Mouse (Mus musculus): ENCODE results near the gene Krtap5-1. TPM values are rescaled to one million over a fixed set of nuclear protein-coding genes. Genes with fewer than 3 reads are reported as not detected.
"Not testable (repeated sequence)": the region's sequence is repeated elsewhere in the genome, so short reads cannot be mapped to it uniquely, and the experiment has no call there.

Krtap5-1 gene
- polyA plus RNA-seq, 1 experiment from 2014 or later, result not detected

GRCm38 (mm10) chr7:142303249-142303648, 6.3 kb upstream of the Krtap5-1 start, which contains the start of gene Krtap5-4:
TSS of gene Krtap5-4 (plus strand) at chr7:142303549.
- Histone ChIP-seq H3K9ac (no peak within 1 kb of the TSS), H3K27ac (ENCODE audit: poor library complexity, severe bottlenecking) (no peak within 1 kb of the TSS), H3K36me3 (no peaks in the 10 kb centered on the region), H3K4me3 (no peak within 1 kb of the TSS), H3K9me3 (replicated peaks) (no peaks in the 10 kb centered on the region), H3K4me2 (no peak within 1 kb of the TSS), H3K4me1 (replicated peaks) (peaks cover 6% of the 10 kb centered on the region), H3K27me3 (replicated peaks) (no peaks in the 10 kb centered on the region)
- ATAC-seq (ENCODE audit: insufficient number of reproducible peaks, low FRiP score), result no peak
- WGBS, result 39% methylated on average over 3 of the region's 3 CpGs

DNA sequence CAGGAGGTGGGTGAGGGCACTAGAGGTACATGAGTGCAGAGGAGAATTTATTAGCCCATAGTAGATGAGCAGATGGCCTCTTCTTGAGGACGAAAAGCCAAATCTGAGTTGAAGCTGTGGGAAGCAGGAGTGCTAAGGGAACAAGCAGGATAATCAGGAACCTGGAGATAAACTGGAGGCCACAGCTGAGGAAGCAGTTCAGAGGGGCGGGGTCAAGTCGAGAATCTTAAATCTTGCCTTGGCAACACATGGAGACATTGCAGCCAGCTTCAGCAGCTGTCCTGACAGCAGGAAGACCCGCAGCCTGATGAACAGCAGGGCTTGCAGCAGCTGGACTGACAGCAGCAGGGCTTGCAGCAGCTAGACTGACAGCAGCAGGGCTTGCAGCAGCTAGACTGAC, 810 bp downstream of the Krtap5-1 start:
- not testable (repeated sequence) for H3K9me3 ChIP-seq (replicated peaks); H3K27me3 ChIP-seq (replicated peaks); ATAC-seq (ENCODE audit: insufficient number of reproducible peaks, low FRiP score); H3K9ac ChIP-seq; H3K27ac ChIP-seq (ENCODE audit: poor library complexity, severe bottlenecking); H3K36me3 ChIP-seq; H3K4me2 ChIP-seq; H3K4me3 ChIP-seq
- peaks cover 29% of the 10 kb centered on the region for H3K4me1 ChIP-seq (replicated peaks)
- 14% methylated on average over 4 of the region's 4 CpGs for WGBS

DNA sequence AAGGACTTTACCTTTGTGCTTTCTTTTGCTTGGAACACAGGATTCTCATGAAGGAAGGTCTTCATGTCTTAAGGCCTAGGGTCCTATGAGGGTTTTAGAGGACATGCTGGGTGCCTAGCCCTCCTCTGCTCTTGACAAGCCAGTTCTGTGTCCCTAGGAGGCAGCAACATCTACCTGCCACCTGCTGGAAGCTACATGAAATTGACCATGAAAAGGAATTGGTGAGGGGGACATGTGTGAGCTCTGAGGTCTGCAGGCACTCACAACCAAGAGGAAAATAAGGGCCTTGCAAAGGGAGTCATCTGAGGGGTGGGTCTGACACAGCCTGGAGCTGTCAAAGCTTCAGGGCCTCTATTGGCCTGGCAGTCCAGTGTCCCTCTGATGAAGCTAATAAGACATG, 1.5 kb downstream of the Krtap5-1 start:
- no peaks in the 10 kb centered on the region for H3K36me3 ChIP-seq
- H3K9me3 ChIP-seq (replicated peaks), result no peaks in the 10 kb centered on the region
- H3K27ac ChIP-seq (ENCODE audit: poor library complexity, severe bottlenecking), result no peak overlapping the region
- no peaks in the 10 kb centered on the region for H3K27me3 ChIP-seq (replicated peaks)
- H3K9ac ChIP-seq, result peak overlapping the region; percentile 10; the same call in 1 of the 2 replicates
- no peak for ATAC-seq (ENCODE audit: insufficient number of reproducible peaks, low FRiP score)
- peaks cover 29% of the 10 kb centered on the region for H3K4me1 ChIP-seq (replicated peaks)
- H3K4me3 ChIP-seq, result no peak overlapping the region
- H3K4me2 ChIP-seq, result no peak overlapping the region

- H3K27me3 ChIP-seq (replicated peaks); H3K27ac ChIP-seq (ENCODE audit: poor library complexity, severe bottlenecking); H3K9me3 ChIP-seq (replicated peaks); H3K4me2 ChIP-seq; H3K9ac ChIP-seq; H3K36me3 ChIP-seq; H3K4me3 ChIP-seq; ATAC-seq (ENCODE audit: insufficient number of reproducible peaks, low FRiP score): not testable (repeated sequence)
- 5% methylated on average over 2 of the region's 2 CpGs for WGBS
- H3K4me1 ChIP-seq (replicated peaks), result peaks cover 25% of the 10 kb centered on the region
Observed at GRCm38 (mm10) chr7:142293851-142294250, 3.1 kb downstream of the Krtap5-1 start.

DNA sequence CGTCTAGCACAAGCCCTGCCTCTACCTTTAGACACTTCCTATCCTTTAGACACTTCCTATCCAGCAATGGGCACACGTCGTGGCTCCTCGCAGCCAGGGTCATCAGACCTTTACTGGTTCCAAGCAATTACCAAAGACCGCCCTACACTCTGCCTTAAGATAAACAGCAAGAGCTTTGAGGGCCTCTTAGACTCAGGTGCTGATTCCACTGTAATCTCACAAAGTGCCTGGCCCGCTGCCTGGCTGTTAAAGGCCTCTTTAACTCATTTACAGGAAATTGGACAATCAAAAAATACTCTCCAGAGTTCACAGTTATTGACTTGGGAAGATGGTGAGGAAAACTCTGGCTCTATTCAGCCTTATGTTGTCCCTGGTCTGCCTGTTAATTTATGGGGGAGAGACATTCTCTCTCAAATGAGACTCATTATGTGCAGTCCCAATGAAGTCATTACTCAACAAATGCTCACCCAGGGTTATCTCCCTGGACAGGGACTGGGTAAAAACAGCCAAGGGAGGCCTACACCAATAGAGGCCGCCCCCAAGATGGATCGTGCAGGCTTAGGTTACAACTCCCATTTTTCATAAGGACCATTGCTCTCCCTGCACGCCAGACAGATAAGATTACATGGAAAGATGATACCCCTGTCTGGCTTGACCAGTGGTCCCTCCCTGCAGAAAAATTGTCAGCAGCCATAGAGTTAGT, 10.9 kb downstream of the Krtap5-1 start:
- H3K27ac ChIP-seq (ENCODE audit: poor library complexity, severe bottlenecking); H3K9me3 ChIP-seq (replicated peaks); H3K9ac ChIP-seq; H3K4me3 ChIP-seq; H3K4me2 ChIP-seq; H3K36me3 ChIP-seq; H3K27me3 ChIP-seq (replicated peaks); ATAC-seq (ENCODE audit: insufficient number of reproducible peaks, low FRiP score): not testable (repeated sequence)
- WGBS, result 44% methylated on average over 9 of the region's 9 CpGs
- peaks cover 25% of the 10 kb centered on the region for H3K4me1 ChIP-seq (replicated peaks)

- Histone ChIP-seq H3K9me3 (replicated peaks) (no peaks in the 10 kb centered on the region), H3K27me3 (replicated peaks) (0 out of 2 replicates have a peak, but pooled peaks cover 3% of the 10 kb centered on the region), H3K4me2 (peak overlapping the region; percentile 94), H3K36me3 (no peaks in the 10 kb centered on the region), H3K4me1 (replicated peaks) (peaks cover 25% of the 10 kb centered on the region), H3K9ac (peak overlapping the region; percentile 78; the same call in 1 of the 2 replicates), H3K4me3 (peak overlapping the region; percentile 62), H3K27ac (ENCODE audit: poor library complexity, severe bottlenecking) (no peak overlapping the region; the same call in 1 of the 2 replicates)
- WGBS, result 24% methylated on average over 23 of the region's 23 CpGs
- ATAC-seq (ENCODE audit: insufficient number of reproducible peaks, low FRiP score), result peak; percentile 63
Observed at GRCm38 (mm10) chr7:142285130-142285835, 11.6 kb downstream of the Krtap5-1 start.

DNA sequence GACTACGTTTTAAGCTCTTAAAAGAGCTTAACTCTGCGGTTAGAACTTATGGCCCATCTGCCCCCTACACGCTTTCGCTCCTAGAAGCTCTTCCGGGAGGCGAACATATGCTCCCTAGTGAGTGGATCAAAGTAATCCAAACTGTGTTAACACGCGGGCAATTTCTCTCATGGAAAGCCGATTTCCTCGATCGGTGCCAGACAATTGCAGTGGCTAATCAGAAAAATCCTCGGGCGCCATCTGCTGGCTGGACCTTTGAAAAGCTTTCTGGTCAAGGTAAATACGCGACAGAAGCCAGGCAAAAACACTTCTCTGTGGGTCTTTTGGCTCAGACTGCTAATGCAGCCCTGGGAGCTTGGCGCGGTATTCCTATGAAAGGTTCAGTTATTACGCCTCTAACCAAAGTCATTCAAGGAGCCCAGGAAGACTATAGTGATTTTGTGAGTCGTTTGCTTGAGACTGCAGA, 12.3 kb downstream of the Krtap5-1 start:
- peaks cover 25% of the 10 kb centered on the region for H3K4me1 ChIP-seq (replicated peaks)
- H3K27me3 ChIP-seq (replicated peaks), result 0 out of 2 replicates have a peak, but pooled peaks cover 3% of the 10 kb centered on the region
- peak overlapping the region; percentile 86 for H3K27ac ChIP-seq (ENCODE audit: poor library complexity, severe bottlenecking)
- peak overlapping the region; percentile 62 for H3K4me3 ChIP-seq
- ATAC-seq (ENCODE audit: insufficient number of reproducible peaks, low FRiP score), result peak; percentile 69
- H3K4me2 ChIP-seq, result peak overlapping the region; percentile 94
- no peaks in the 10 kb centered on the region for H3K36me3 ChIP-seq
- peak overlapping the region; percentile 78 for H3K9ac ChIP-seq
- under 1% methylated on average over 19 of the region's 19 CpGs for WGBS
- no peaks in the 10 kb centered on the region for H3K9me3 ChIP-seq (replicated peaks)

GRCm38 (mm10) chr7:142284023-142284591, 12.8 kb downstream of the Krtap5-1 start:
- under 1% methylated on average over 38 of the region's 38 CpGs for WGBS
- Histone ChIP-seq H3K9ac (peak overlapping the region; percentile 78), H3K9me3 (replicated peaks) (no peaks in the 10 kb centered on the region), H3K4me1 (replicated peaks) (peaks cover 25% of the 10 kb centered on the region), H3K4me2 (peak overlapping the region; percentile 94), H3K36me3 (no peaks in the 10 kb centered on the region), H3K27ac (ENCODE audit: poor library complexity, severe bottlenecking) (peak overlapping the region; percentile 86), H3K4me3 (peak overlapping the region; percentile 62), H3K27me3 (replicated peaks) (0 out of 2 replicates have a peak, but pooled peaks cover 3% of the 10 kb centered on the region)
- peak; percentile 71 for ATAC-seq (ENCODE audit: insufficient number of reproducible peaks, low FRiP score)

DNA sequence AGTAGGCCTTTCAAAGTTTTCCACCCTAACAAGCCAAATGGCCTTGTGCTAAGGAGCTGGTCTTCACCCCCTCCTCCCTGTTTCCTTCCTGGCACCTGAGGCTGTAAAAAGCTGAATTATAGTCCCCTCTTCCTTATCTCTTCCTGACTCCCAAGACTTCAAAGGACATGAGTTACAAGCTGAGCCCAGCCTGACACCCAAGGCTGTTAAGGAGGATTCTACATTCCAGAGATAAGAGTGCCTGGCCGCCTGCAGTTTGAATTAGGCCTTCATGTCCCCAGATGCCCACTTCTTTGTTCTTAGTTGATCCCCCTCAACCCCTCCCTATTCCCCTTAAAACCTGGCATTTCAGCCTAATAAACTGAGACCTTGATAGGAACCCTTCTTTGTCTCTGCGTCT, 14.1 kb downstream of the Krtap5-1 start:
- peaks cover 25% of the 10 kb centered on the region for H3K4me1 ChIP-seq (replicated peaks)
- not testable (repeated sequence) for ATAC-seq (ENCODE audit: insufficient number of reproducible peaks, low FRiP score); H3K27me3 ChIP-seq (replicated peaks); H3K27ac ChIP-seq (ENCODE audit: poor library complexity, severe bottlenecking); H3K9me3 ChIP-seq (replicated peaks); H3K36me3 ChIP-seq; H3K9ac ChIP-seq; H3K4me3 ChIP-seq
- H3K4me2 ChIP-seq, result peak overlapping the region; percentile 52
- WGBS, result 12% methylated on average over 2 of the region's 2 CpGs

DNA sequence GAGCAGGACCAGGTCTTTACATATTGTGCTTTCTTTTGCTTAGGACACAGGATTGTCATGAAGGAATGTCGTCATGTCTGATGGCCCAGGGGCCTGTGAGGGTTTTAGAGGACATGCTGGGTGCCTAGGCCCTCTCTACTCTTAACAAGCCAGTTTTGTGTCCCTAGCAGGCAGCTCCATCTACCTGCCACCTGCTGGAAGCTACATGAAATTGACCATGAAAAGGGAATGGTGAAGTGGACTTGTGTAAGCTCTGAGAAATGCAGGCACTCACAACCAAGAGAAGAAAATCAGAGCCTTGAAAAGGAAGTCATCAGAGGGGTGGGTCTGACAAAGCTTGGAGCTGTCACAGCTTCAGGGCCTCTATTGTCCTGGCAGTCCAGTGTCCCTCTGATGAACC, 17.6 kb downstream of the Krtap5-1 start:
- H3K4me3 ChIP-seq; H3K36me3 ChIP-seq; H3K27ac ChIP-seq (ENCODE audit: poor library complexity, severe bottlenecking); H3K9me3 ChIP-seq (replicated peaks); ATAC-seq (ENCODE audit: insufficient number of reproducible peaks, low FRiP score); H3K27me3 ChIP-seq (replicated peaks); H3K9ac ChIP-seq; H3K4me2 ChIP-seq: not testable (repeated sequence)
- WGBS, result 70% methylated on average over 1 of the region's 1 CpGs
- H3K4me1 ChIP-seq (replicated peaks), result peaks cover 23% of the 10 kb centered on the region

- not testable (repeated sequence) for H3K27ac ChIP-seq (ENCODE audit: poor library complexity, severe bottlenecking); H3K4me2 ChIP-seq; H3K9me3 ChIP-seq (replicated peaks); H3K27me3 ChIP-seq (replicated peaks); H3K4me3 ChIP-seq; H3K9ac ChIP-seq; H3K36me3 ChIP-seq; ATAC-seq (ENCODE audit: insufficient number of reproducible peaks, low FRiP score)
- WGBS, result 0% methylated on average over 3 of the region's 3 CpGs
- H3K4me1 ChIP-seq (replicated peaks), result peaks cover 23% of the 10 kb centered on the region
Observed at GRCm38 (mm10) chr7:142278183-142278582, 18.7 kb downstream of the Krtap5-1 start.

Data from heart, embryonic 12.5 days (tissue).